Mouse (Mus musculus): ENCODE measurements around the gene Eps8l1. TPM values are rescaled to one million over a fixed set of nuclear protein-coding genes. Genes with fewer than 3 reads are reported as not detected.

Eps8l1 gene
- polyA plus RNA-seq, 1 experiment from 2014 or later, result 7.3 TPM

DNA sequence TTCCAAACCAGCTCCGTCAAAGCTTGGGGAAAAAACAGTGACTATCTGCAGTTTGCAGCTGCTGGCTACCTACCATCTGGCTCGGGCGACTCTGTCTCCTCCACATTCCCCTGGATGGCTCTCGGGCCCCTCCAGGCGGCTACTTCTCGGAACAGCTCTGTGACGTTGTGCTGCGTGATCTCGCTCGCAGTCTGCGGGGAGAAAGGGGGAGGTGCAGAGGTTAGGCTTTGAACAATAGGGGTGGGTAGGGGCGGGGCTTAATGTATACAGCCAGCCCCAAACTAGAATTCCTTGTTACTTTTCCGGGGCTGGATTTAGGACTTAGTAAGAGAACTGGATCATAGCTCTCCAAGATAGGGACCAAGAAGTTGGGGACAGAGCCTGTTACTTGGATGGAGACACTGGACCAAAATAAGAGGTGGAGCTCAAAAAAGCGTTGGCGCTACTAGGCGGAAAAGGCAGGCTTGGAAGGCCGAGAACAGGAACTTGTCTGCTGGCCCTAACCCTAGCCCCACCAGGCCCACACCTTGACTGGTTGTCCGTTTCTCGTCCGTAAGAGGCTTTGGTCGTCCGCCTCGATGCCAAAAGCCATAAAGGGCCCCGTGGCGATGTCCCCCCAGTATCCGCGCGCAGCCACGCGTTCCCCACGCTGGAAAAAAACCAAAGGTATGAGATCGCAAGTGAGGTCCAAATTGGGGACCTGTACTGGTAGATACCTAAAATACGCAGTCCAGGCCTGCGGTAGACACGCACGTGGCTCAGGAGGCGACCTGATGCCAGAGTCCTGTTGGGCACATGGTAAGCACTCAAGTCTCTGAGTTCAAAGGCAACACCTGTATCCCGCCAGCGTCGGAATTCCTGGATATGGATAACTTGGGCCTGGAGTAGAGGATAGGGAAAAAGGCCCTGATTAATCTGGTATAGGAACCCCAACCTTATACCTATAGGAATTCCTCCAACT lies 66.1 kb downstream of the Eps8l1 start:
- Histone ChIP-seq H3K36me3 (replicated peaks; ENCODE audit: control insufficient read depth, insufficient read depth) (no peaks in the 10 kb centered on the region), H3K9ac (peak overlapping the region; percentile 50), H3K4me3 (replicated peaks; ENCODE audit: low read length) (peak overlapping the region; percentile 28), H3K9me3 (ENCODE audit: control insufficient read depth, low read length) (no peaks in the 10 kb centered on the region), H3K27ac (0 out of 2 replicates have a peak overlapping the region, but pooled peaks have one; percentile 39), H3K4me1 (replicated peaks; ENCODE audit: control insufficient read depth, insufficient read depth, low read length) (no peaks in the 10 kb centered on the region; the same call in 1 of the 2 replicates), H3K27me3 (ENCODE audit: control insufficient read depth, insufficient read depth, low read length) (peaks cover 4% of the 10 kb centered on the region; the same call in 1 of the 2 replicates), H3K4me2 (replicated peaks) (peak overlapping the region; percentile 56)
- 26% methylated on average over 40 of the region's 40 CpGs for WGBS
- ATAC-seq (ENCODE audit: low FRiP score), result peak; percentile 93
- DNase-seq (ENCODE audit: low spot score), result peak; percentile 91

GRCm38 (mm10) chr7:4527302-4527689 lies 66.8 kb downstream of the Eps8l1 start:
- no peaks in the 10 kb centered on the region for H3K9me3 ChIP-seq (ENCODE audit: control insufficient read depth, low read length)
- no peak for DNase-seq (ENCODE audit: low spot score)
- H3K4me2 ChIP-seq (replicated peaks), result peak overlapping the region; percentile 56
- peaks cover 4% of the 10 kb centered on the region; the same call in 1 of the 2 replicates for H3K4me1 ChIP-seq (replicated peaks; ENCODE audit: control insufficient read depth, insufficient read depth, low read length)
- H3K27ac ChIP-seq, result no peak overlapping the region
- no peak overlapping the region; the same call in 1 of the 2 replicates for H3K9ac ChIP-seq
- ATAC-seq (ENCODE audit: low FRiP score), result peak; percentile 15
- H3K4me3 ChIP-seq (replicated peaks; ENCODE audit: low read length), result peak overlapping the region; percentile 28; the same call in 1 of the 2 replicates
- WGBS, result 47% methylated on average over 18 of the region's 18 CpGs
- no peaks in the 10 kb centered on the region for H3K36me3 ChIP-seq (replicated peaks; ENCODE audit: control insufficient read depth, insufficient read depth)
- H3K27me3 ChIP-seq (ENCODE audit: control insufficient read depth, insufficient read depth, low read length), result peaks cover 9% of the 10 kb centered on the region

Small RNA genes lying within 50 kb of the gene (microRNA-seq; reads per million reads assigned to microRNA genes)
- not detected for gene Gm24605

Other genes starting within 250 kb of the Eps8l1 start
- gene Lilra5, start 222.9 kb upstream of the Eps8l1 start, polyA plus RNA-seq (2014; fragmentation: Nextera tagmentation; extraction: Ambion mirVana), result 0.15 TPM in 1 of 2 replicates, not detected in the other
- not detected in 2 replicates for gene Ncr1, start 123.0 kb upstream of the Eps8l1 start, polyA plus RNA-seq (2014; fragmentation: Nextera tagmentation; extraction: Ambion mirVana)
- 0.20 TPM in 1 of 2 replicates, not detected in the other for gene Gp6, start 62.9 kb upstream of the Eps8l1 start, polyA plus RNA-seq (2014; fragmentation: Nextera tagmentation; extraction: Ambion mirVana)
- gene Rdh13, start 15.0 kb upstream of the Eps8l1 start, polyA plus RNA-seq (2014; fragmentation: Nextera tagmentation; extraction: Ambion mirVana), result 41.6 and 45.5 TPM in 2 replicates
- gene Ppp1r12c, start 41.0 kb downstream of the Eps8l1 start, polyA plus RNA-seq (2014; fragmentation: Nextera tagmentation; extraction: Ambion mirVana), result 50.1 and 54.7 TPM in 2 replicates
- 1.8 and 3.9 TPM in 2 replicates for gene Tnnt1, start 55.7 kb downstream of the Eps8l1 start, polyA plus RNA-seq (2014; fragmentation: Nextera tagmentation; extraction: Ambion mirVana)
- gene Tnni3, start 63.6 kb downstream of the Eps8l1 start, polyA plus RNA-seq (2014; fragmentation: Nextera tagmentation; extraction: Ambion mirVana), result 0.36 and 0.46 TPM in 2 replicates
- gene Dnaaf3, start 71.8 kb downstream of the Eps8l1 start, polyA plus RNA-seq (2014; fragmentation: Nextera tagmentation; extraction: Ambion mirVana), result 1.0 and 1.5 TPM in 2 replicates
- 77.0 and 90.9 TPM in 2 replicates for gene Syt5, start 86.9 kb downstream of the Eps8l1 start, polyA plus RNA-seq (2014; fragmentation: Nextera tagmentation; extraction: Ambion mirVana)
- 0.17 and 0.55 TPM in 2 replicates for gene Ptprh, start 143.4 kb downstream of the Eps8l1 start, polyA plus RNA-seq (2014; fragmentation: Nextera tagmentation; extraction: Ambion mirVana)
- 2.0 and 2.7 TPM in 2 replicates for gene Tmem86b, start 170.7 kb downstream of the Eps8l1 start, polyA plus RNA-seq (2014; fragmentation: Nextera tagmentation; extraction: Ambion mirVana)
- gene Ppp6r1, start 198.3 kb downstream of the Eps8l1 start, polyA plus RNA-seq (2014; fragmentation: Nextera tagmentation; extraction: Ambion mirVana), result 6.2 and 8.4 TPM in 2 replicates
- 146 and 154 TPM in 2 replicates for gene Hspbp1, start 224.4 kb downstream of the Eps8l1 start, polyA plus RNA-seq (2014; fragmentation: Nextera tagmentation; extraction: Ambion mirVana)
- gene Brsk1, start 229.9 kb downstream of the Eps8l1 start, polyA plus RNA-seq (2014; fragmentation: Nextera tagmentation; extraction: Ambion mirVana), result 10.3 and 10.5 TPM in 2 replicates

Data from hindbrain, embryonic 14.5 days (tissue).